Mouse (Mus musculus): Measurements from ENCODE around the gene Pdap1.
"Not testable (repeated sequence)": the region's sequence is repeated elsewhere in the genome, so short reads cannot be mapped to it uniquely, and the experiment has no call there.

DNA sequence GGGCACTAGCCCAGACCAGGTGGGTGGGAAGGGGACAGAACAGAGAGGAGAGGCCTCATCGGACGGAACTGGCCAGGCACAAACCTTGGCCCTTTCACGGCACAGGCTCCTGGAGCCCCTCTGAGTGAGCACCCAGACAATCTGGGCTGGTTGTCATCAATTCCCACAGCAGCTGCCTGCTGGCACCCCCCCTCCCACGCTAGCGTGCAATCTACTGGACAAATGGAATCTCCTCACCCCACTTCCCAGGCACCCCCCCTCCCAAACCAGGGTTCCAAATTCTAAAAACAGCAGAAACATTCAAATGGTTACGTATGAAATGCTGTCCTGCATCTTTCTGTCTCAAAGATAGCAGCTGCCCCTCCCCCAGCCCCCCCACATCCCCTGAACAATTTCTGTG, 10.3 kb downstream of the Pdap1 start:
- TF ChIP-seq POLR2A (IDR thresholded peaks at IDR 0.05; ENCODE audit: low read depth, low read length); CTCF (IDR thresholded peaks at IDR 0.05; ENCODE audit: extremely low read depth, insufficient read length, insufficient replicate concordance, low read depth, low read length): not testable (repeated sequence)

Data from small intestine, adult 2 months (tissue).